Mouse (Mus musculus) lung, postnatal 0 days (tissue): ENCODE measurements around the gene Cept1.
"Not testable (repeated sequence)": the region's sequence is repeated elsewhere in the genome, so short reads cannot be mapped to it uniquely, and the experiment has no call there.

ENCODE experiments used
- CTCF ChIP-seq: IDR thresholded peaks from 2 replicates; pipeline ENCODE4 v1.5.1; 2016; ENCODE audit warnings: antibody characterized with exemption, mild to moderate bottlenecking
- EP300 ChIP-seq: IDR thresholded peaks from 2 replicates; pipeline ENCODE4 v1.6.1; 2016; ENCODE audit warnings: antibody characterized with exemption, mild to moderate bottlenecking, control low read depth

DNA sequence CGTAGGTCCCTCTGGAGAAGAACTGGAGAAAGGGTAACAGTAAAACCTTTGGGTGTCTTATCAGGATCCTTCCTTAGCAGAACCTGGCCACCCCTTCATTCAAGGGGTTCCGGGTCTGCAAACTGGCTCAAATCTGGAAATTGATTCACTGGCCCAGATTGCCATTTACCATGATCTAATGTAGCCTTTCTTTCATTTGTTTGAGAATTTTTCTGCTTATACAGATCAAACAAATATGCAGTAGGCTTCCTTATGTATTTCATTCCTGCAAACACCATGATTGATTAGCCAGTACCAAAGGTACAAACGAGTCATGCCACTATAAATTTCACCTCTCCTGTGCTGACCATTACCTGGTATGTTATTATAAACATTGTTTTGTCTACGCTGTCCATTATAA, 46.0 kb upstream of the Cept1 start:
- not testable (repeated sequence) for TF ChIP-seq EP300, CTCF
